ENCODE assay signal across 10 mouse cellular contexts in genomic region chr14:52012553-52012952, GRCm38 (mm10). TPM values are rescaled to one million over a fixed set of nuclear protein-coding genes. Genes with fewer than 3 reads are reported as not detected.
DNase-seq lines count a peak whose midpoint lies in the region; ATAC-seq and TF ChIP-seq lines count a peak whose summit lies in the region.
"Had no signal": no experiment of that assay in that cellular context is flagged by ENCODE, and none has a peak within 500 bp of the region (broad histone marks: within the 10 kb centered on the region; RNA-seq: fewer than 3 reads in every experiment).

No protein-coding gene starts in this region.

- H3K27me3 ChIP-seq in kidney, embryonic 14.5 days (ENCODE audit: control insufficient read depth, insufficient read depth, low read length), result no peaks in the 10 kb centered on the region
- H3K27me3 ChIP-seq in kidney, adult 2 months (replicated peaks; ENCODE audit: control insufficient read depth, insufficient read depth, low read length), result no peaks in the 10 kb centered on the region
- no peaks in the 10 kb centered on the region for H3K27me3 ChIP-seq in embryonic facial prominence, embryonic 12.5 days
- no peaks in the 10 kb centered on the region for H3K27me3 ChIP-seq in forebrain, postnatal 0 days (ENCODE audit: insufficient read depth, low read length)
- no peaks in the 10 kb centered on the region for H3K27me3 ChIP-seq in midbrain, embryonic 13.5 days
- H3K27me3 ChIP-seq: lung, embryonic 15.5 days had no signal

- no peak for TF ChIP-seq CTCF in kidney, adult 2 months (conservative IDR thresholded peaks at IDR 0.05; ENCODE audit: insufficient read depth, insufficient read length, low read depth, low read length)
- no peak for TF ChIP-seq CTCF in forebrain, postnatal 0 days (IDR thresholded peaks at IDR 0.05; ENCODE audit: low read depth)

- 0 out of 2 replicates have a peak overlapping the region, but pooled peaks have one; percentile 93 for H3K9ac ChIP-seq in kidney, embryonic 14.5 days (ENCODE audit: low read depth, low read length)
- H3K9ac ChIP-seq in embryonic facial prominence, embryonic 12.5 days, result no peak overlapping the region
- H3K9ac ChIP-seq in forebrain, postnatal 0 days, result peak overlapping the region; percentile 23; the same call in 1 of the 2 replicates
- peak overlapping the region; percentile 90 for H3K9ac ChIP-seq in midbrain, embryonic 13.5 days (replicated peaks)
- H3K9ac ChIP-seq: lung, embryonic 15.5 days had no signal

- H3K36me3 ChIP-seq in kidney, embryonic 14.5 days (ENCODE audit: control insufficient read depth, insufficient read depth, low read length), result peaks cover 15% of the 10 kb centered on the region
- H3K36me3 ChIP-seq in kidney, adult 2 months (ENCODE audit: control insufficient read depth, insufficient read depth, low read length), result no peaks in the 10 kb centered on the region; the same call in 1 of the 2 replicates
- H3K36me3 ChIP-seq in embryonic facial prominence, embryonic 12.5 days, result peaks cover 14% of the 10 kb centered on the region
- peaks cover 3% of the 10 kb centered on the region; the same call in 1 of the 2 replicates for H3K36me3 ChIP-seq in forebrain, postnatal 0 days (ENCODE audit: insufficient read depth)
- H3K36me3 ChIP-seq in midbrain, embryonic 13.5 days, result peaks cover 17% of the 10 kb centered on the region

- TF ChIP-seq POLR2A in kidney, adult 2 months (IDR thresholded peaks at IDR 0.05; ENCODE audit: low read depth, low read length), result no peak

- H3K9me3 ChIP-seq in kidney, embryonic 14.5 days (ENCODE audit: control insufficient read depth, low read length), result no peaks in the 10 kb centered on the region
- H3K9me3 ChIP-seq in embryonic facial prominence, embryonic 12.5 days, result no peaks in the 10 kb centered on the region
- no peaks in the 10 kb centered on the region for H3K9me3 ChIP-seq in forebrain, postnatal 0 days (ENCODE audit: low read length)
- no peaks in the 10 kb centered on the region for H3K9me3 ChIP-seq in midbrain, embryonic 13.5 days
- H3K9me3 ChIP-seq: lung, embryonic 15.5 days had no signal

- 62% methylated on average over 5 of the region's 5 CpGs for WGBS in kidney, embryonic 14.5 days
- 82% methylated on average over 5 of the region's 5 CpGs for WGBS in kidney, adult 2 months
- 70% methylated on average over 5 of the region's 5 CpGs for WGBS in embryonic facial prominence, embryonic 12.5 days
- WGBS in forebrain, postnatal 0 days, result 37% methylated on average over 5 of the region's 5 CpGs
- 25% methylated on average over 5 of the region's 5 CpGs for WGBS in midbrain, embryonic 13.5 days

- H3K4me1 ChIP-seq in kidney, embryonic 14.5 days (ENCODE audit: control insufficient read depth, insufficient read depth, low read length), result peaks cover 67% of the 10 kb centered on the region
- peaks cover 29% of the 10 kb centered on the region for H3K4me1 ChIP-seq in kidney, adult 2 months (ENCODE audit: control insufficient read depth, insufficient read depth, low read length)
- peaks cover 64% of the 10 kb centered on the region for H3K4me1 ChIP-seq in embryonic facial prominence, embryonic 12.5 days
- peaks cover 20% of the 10 kb centered on the region; the same call in 1 of the 2 replicates for H3K4me1 ChIP-seq in forebrain, postnatal 0 days (ENCODE audit: insufficient read depth)
- peaks cover 77% of the 10 kb centered on the region for H3K4me1 ChIP-seq in midbrain, embryonic 13.5 days (replicated peaks)

- peak overlapping the region; percentile 52; the same call in 1 of the 2 replicates for H3K4me2 ChIP-seq in kidney, embryonic 14.5 days (replicated peaks; ENCODE audit: low read depth, low read length)
- H3K4me2 ChIP-seq in embryonic facial prominence, embryonic 12.5 days (replicated peaks), result peak overlapping the region; percentile 54
- H3K4me2 ChIP-seq in forebrain, postnatal 0 days (ENCODE audit: low read depth), result peak overlapping the region; percentile 65
- peak overlapping the region; percentile 83 for H3K4me2 ChIP-seq in midbrain, embryonic 13.5 days (replicated peaks)

- DNase-seq in kidney, adult 2 months, result no peak
- DNase-seq in forebrain, postnatal 0 days, result no peak
- DNase-seq in adrenal gland, postnatal 36 days, result no peak

- H3K27ac ChIP-seq in kidney, embryonic 14.5 days (ENCODE audit: low read depth, low read length), result no peak overlapping the region
- no peak overlapping the region for H3K27ac ChIP-seq in kidney, adult 2 months (ENCODE audit: insufficient read depth, low read depth, low read length)
- H3K27ac ChIP-seq in embryonic facial prominence, embryonic 12.5 days, result peak overlapping the region; percentile 97
- peak overlapping the region; percentile 77 for H3K27ac ChIP-seq in forebrain, postnatal 0 days (ENCODE audit: low read depth, low read length)
- peak overlapping the region; percentile 99 for H3K27ac ChIP-seq in midbrain, embryonic 13.5 days
- H3K27ac ChIP-seq: lung, embryonic 15.5 days had no signal

- no peak for ATAC-seq in kidney, embryonic 14.5 days (ENCODE audit: low FRiP score, low TSS enrichment)
- no peak for ATAC-seq in embryonic facial prominence, embryonic 12.5 days (ENCODE audit: insufficient number of reproducible peaks, insufficient read depth, low FRiP score, low TSS enrichment)
- ATAC-seq in forebrain, postnatal 0 days, result no peak
- no peak for ATAC-seq in midbrain, embryonic 13.5 days
- no peak for ATAC-seq in monocyte, adult 5-6 weeks (replicated peaks; ENCODE audit: insufficient number of reproducible peaks, low FRiP score, low TSS enrichment, poor library complexity, severe bottlenecking)
- no peak for ATAC-seq in inflammation-experienced regulatory T-cells, adult 6 months

- H3K4me3 ChIP-seq in kidney, embryonic 14.5 days (ENCODE audit: low read length), result no peak overlapping the region; the same call in 1 of the 2 replicates
- H3K4me3 ChIP-seq in kidney, adult 2 months (ENCODE audit: insufficient read depth, low read depth, low read length), result no peak overlapping the region
- H3K4me3 ChIP-seq in embryonic facial prominence, embryonic 12.5 days, result no peak overlapping the region
- no peak overlapping the region for H3K4me3 ChIP-seq in forebrain, postnatal 0 days (ENCODE audit: low read depth, low read length)
- peak overlapping the region; percentile 63 for H3K4me3 ChIP-seq in midbrain, embryonic 13.5 days (replicated peaks)

RNA-seq across cellular contexts. Expression of gene Tmem253, which starts 2.9 kb away (rescaled TPM):
- 0.57 and 1.1 TPM in 2 replicates for polyA plus RNA-seq in kidney, embryonic 14.5 days (2014; fragmentation: Nextera tagmentation; extraction: Ambion mirVana)
- polyA plus RNA-seq in kidney, adult 2 months (2012; rRNA removed), result 2.4 and 2.5 TPM in 2 replicates
- polyA plus RNA-seq in embryonic facial prominence, embryonic 12.5 days (2016; fragmentation: Nextera tagmentation; extraction: Ambion mirVana), result 0.51 and 0.63 TPM in 2 replicates
- total RNA-seq in forebrain, postnatal 0 days (2014; rRNA removed), result 0.38 TPM in 1 of 2 replicates, not detected in the other
- polyA plus RNA-seq in forebrain, postnatal 0 days (2015; fragmentation: Nextera tagmentation; extraction: Ambion mirVana), result 0.67 TPM in 1 of 2 replicates, not detected in the other
- polyA plus RNA-seq in midbrain, embryonic 13.5 days (2015; fragmentation: Nextera tagmentation; extraction: Ambion mirVana), result 0.82 and 0.92 TPM in 2 replicates
- total RNA-seq in adrenal gland, postnatal 36 days (2021), result 1 to 10 TPM; 1.7 to 2.5 TPM
- 0.97 TPM in 1 of 3 replicates, not detected in the others for total RNA-seq in monocyte, adult 5-6 weeks (2017)
- polyA plus RNA-seq in inflammation-experienced regulatory T-cells, adult 6 months (2017; shearing (Covaris generic)), result under 1 TPM in 1 of 3 experiments, not detected in 2; 0.87 TPM

RNA-seq across cellular contexts. Expression of gene Zfp219, which starts 8.0 kb away (rescaled TPM):
- polyA plus RNA-seq in kidney, embryonic 14.5 days (2014; fragmentation: Nextera tagmentation; extraction: Ambion mirVana), result 44.5 and 45.5 TPM in 2 replicates
- 43.2 and 61.8 TPM in 2 replicates for polyA plus RNA-seq in kidney, adult 2 months (2012; rRNA removed)
- 56.7 and 60.6 TPM in 2 replicates for polyA plus RNA-seq in embryonic facial prominence, embryonic 12.5 days (2016; fragmentation: Nextera tagmentation; extraction: Ambion mirVana)
- total RNA-seq in forebrain, postnatal 0 days (2014; rRNA removed), result 37.2 and 51.4 TPM in 2 replicates
- 16.6 and 19.8 TPM in 2 replicates for polyA plus RNA-seq in forebrain, postnatal 0 days (2015; fragmentation: Nextera tagmentation; extraction: Ambion mirVana)
- polyA plus RNA-seq in midbrain, embryonic 13.5 days (2015; fragmentation: Nextera tagmentation; extraction: Ambion mirVana), result 56.0 and 63.6 TPM in 2 replicates
- total RNA-seq in adrenal gland, postnatal 36 days (2021), result 10 to 100 TPM; 51.9 to 62.1 TPM
- total RNA-seq in monocyte, adult 5-6 weeks (2017), result 7.1 to 11.0 TPM (median 8.5 TPM) in 3 replicates
- 1 to 10 TPM; 1.4 to 1.9 (median 1.6) TPM for polyA plus RNA-seq in inflammation-experienced regulatory T-cells, adult 6 months (2017; shearing (Covaris generic))

RNA-seq across cellular contexts. Expression of gene Arhgef40, which starts 28.0 kb away (rescaled TPM):
- polyA plus RNA-seq in kidney, embryonic 14.5 days (2014; fragmentation: Nextera tagmentation; extraction: Ambion mirVana), result 72.4 and 74.9 TPM in 2 replicates
- 36.1 and 37.4 TPM in 2 replicates for polyA plus RNA-seq in kidney, adult 2 months (2012; rRNA removed)
- polyA plus RNA-seq in embryonic facial prominence, embryonic 12.5 days (2016; fragmentation: Nextera tagmentation; extraction: Ambion mirVana), result 204 and 214 TPM in 2 replicates
- 61.6 and 84.6 TPM in 2 replicates for total RNA-seq in forebrain, postnatal 0 days (2014; rRNA removed)
- polyA plus RNA-seq in forebrain, postnatal 0 days (2015; fragmentation: Nextera tagmentation; extraction: Ambion mirVana), result 27.3 and 46.8 TPM in 2 replicates
- polyA plus RNA-seq in midbrain, embryonic 13.5 days (2015; fragmentation: Nextera tagmentation; extraction: Ambion mirVana), result 82.2 and 86.2 TPM in 2 replicates
- 10 to 100 TPM; 46.6 to 51.6 TPM for total RNA-seq in adrenal gland, postnatal 36 days (2021)
- total RNA-seq in monocyte, adult 5-6 weeks (2017), result 2.5 to 9.0 TPM (median 3.2 TPM) in 3 replicates
- 1 to 10 TPM in 1 of 3 experiments, under 1 TPM in 2; 0.41 to 1.3 (median 0.90) TPM for polyA plus RNA-seq in inflammation-experienced regulatory T-cells, adult 6 months (2017; shearing (Covaris generic))

RNA-seq across cellular contexts. Expression of gene Olfr221, which starts 29.7 kb away (rescaled TPM):
- not detected in 2 replicates for polyA plus RNA-seq in kidney, embryonic 14.5 days (2014; fragmentation: Nextera tagmentation; extraction: Ambion mirVana)
- polyA plus RNA-seq in kidney, adult 2 months (2012; rRNA removed), result not detected in 2 replicates
- polyA plus RNA-seq in embryonic facial prominence, embryonic 12.5 days (2016; fragmentation: Nextera tagmentation; extraction: Ambion mirVana), result not detected in 2 replicates
- total RNA-seq in forebrain, postnatal 0 days (2014; rRNA removed), result not detected in 2 replicates
- not detected in 2 replicates for polyA plus RNA-seq in forebrain, postnatal 0 days (2015; fragmentation: Nextera tagmentation; extraction: Ambion mirVana)
- not detected in 2 replicates for polyA plus RNA-seq in midbrain, embryonic 13.5 days (2015; fragmentation: Nextera tagmentation; extraction: Ambion mirVana)
- total RNA-seq in adrenal gland, postnatal 36 days (2021), result not detected
- total RNA-seq in monocyte, adult 5-6 weeks (2017), result not detected in 3 replicates
- not detected for polyA plus RNA-seq in inflammation-experienced regulatory T-cells, adult 6 months (2017; shearing (Covaris generic))
- polyA plus RNA-seq: cortical plate, adult 2 months; lung, embryonic 15.5 days had no signal

Comparison
In these comparisons a context has a peak if more than half of its experiments do, and no peak if none do; other contexts are left out.
1. H3K27ac ChIP-seq: peak in embryonic facial prominence, embryonic 12.5 days (single experiment), forebrain, postnatal 0 days (single experiment) and midbrain, embryonic 13.5 days (single experiment); none in kidney, embryonic 14.5 days (single experiment) and kidney, adult 2 months (single experiment).
2. RNA of gene Arhgef40, which starts 28.0 kb away (polyA plus RNA-seq): 204 to 214 TPM in embryonic facial prominence, embryonic 12.5 days, 82.2 to 86.2 TPM in midbrain, embryonic 13.5 days, 72.4 to 74.9 TPM in kidney, embryonic 14.5 days, 27.3 to 46.8 TPM in forebrain, postnatal 0 days and 36.1 to 37.4 TPM in kidney, adult 2 months; 0.41 to 1.3 TPM in inflammation-experienced regulatory T-cells, adult 6 months; every median in the first group is over 10 times any median in the second.
3. Peak in every context shown above with its lines, with median percentiles within 50 percentile points of each other: H3K4me2 ChIP-seq.